Mouse (Mus musculus) hindbrain, embryonic 16.5 days (tissue): Measurements from ENCODE around the gene Actrt3. TPM values are rescaled to one million over a fixed set of nuclear protein-coding genes. Genes with fewer than 3 reads are reported as not detected.

Source experiments
- ATAC-seq: fragments of 200-750 bp; cut with Nextera tagmentation; 2 replicates; pipeline ENCODE4 v1.8.0; 2017; ENCODE audit warnings: moderate TSS enrichment, moderate library complexity
- H3K27ac ChIP-seq: fragments of 300-500 bp; sonication (generic); 2 replicates; pipeline ENCODE4 v1.5.1; 2014; ENCODE audit warnings: low read depth, mild to moderate bottlenecking, control low read depth, low read length, moderate library complexity
- H3K27me3 ChIP-seq: fragments of 300-500 bp; sonication (generic); replicated peaks from 2 replicates; pipeline ENCODE4 v1.6.1; 2014; ENCODE audit warnings: low read length; ENCODE audit not compliant: control insufficient read depth, insufficient read depth
- H3K36me3 ChIP-seq: fragments of 300-500 bp; sonication (generic); 2 replicates; pipeline ENCODE4 v1.6.1; 2014; ENCODE audit warnings: mild to moderate bottlenecking, low read length, moderate library complexity, mixed read lengths; ENCODE audit not compliant: control insufficient read depth, insufficient read depth
- H3K4me1 ChIP-seq: fragments of 300-500 bp; sonication (generic); 2 replicates; pipeline ENCODE4 v1.6.1; 2014; ENCODE audit warnings: low read depth, low read length; ENCODE audit not compliant: control insufficient read depth, insufficient read depth
- H3K4me2 ChIP-seq: fragments of 300-500 bp; sonication (generic); 2 replicates; pipeline ENCODE4 v1.6.1; 2014; ENCODE audit warnings: mild to moderate bottlenecking, low read length, control low read depth, moderate library complexity
- H3K4me3 ChIP-seq: fragments of 300-500 bp; sonication (generic); 2 replicates; pipeline ENCODE4 v1.5.1; 2014; ENCODE audit warnings: mild to moderate bottlenecking, low read length, control low read depth, moderate library complexity
- H3K9ac ChIP-seq: fragments of 300-500 bp; sonication (generic); 2 replicates; pipeline ENCODE4 v1.6.1; 2014; ENCODE audit warnings: low read depth, mild to moderate bottlenecking, control low read depth, low read length, moderate library complexity
- H3K9me3 ChIP-seq: fragments of 300-500 bp; sonication (generic); 2 replicates; pipeline ENCODE4 v1.6.1; 2014; ENCODE audit warnings: mild to moderate bottlenecking, low read length, moderate library complexity; ENCODE audit not compliant: control insufficient read depth
- WGBS: fragments of 180-500 bp; shearing (Covaris S2); extraction: QIAGEN DNeasy Blood & Tissue Kit; methylation state at CpG from one replicate; pipeline ENCODE4 v1.1.7; 2014; 5-methylcytosine and 5-hydroxymethylcytosine counted together
- polyA plus RNA-seq: library from polyadenylated mRNA; unstranded; fragments of >200 nt; fragmentation: Nextera tagmentation; extraction: Ambion mirVana; gene quantifications from 2 replicates; pipeline ENCODE4 v1.2.1, GENCODE M21; 2015

The Actrt3 gene
- polyA plus RNA-seq: 0.90 and 0.98 TPM in 2 replicates

- Histone ChIP-seq H3K9me3 (no peaks in the 10 kb centered on the region), H3K9ac (peak within 1 kb of the TSS; percentile 66), H3K27ac (peak within 1 kb of the TSS; percentile 73), H3K4me2 (peak within 1 kb of the TSS; percentile 72), H3K4me3 (peak within 1 kb of the TSS; percentile 56), H3K4me1 (peaks cover 18% of the 10 kb centered on the region), H3K36me3 (peaks cover 3% of the 10 kb centered on the region; the same call in 1 of the 2 replicates), H3K27me3 (no peaks in the 10 kb centered on the region)
- no peak for ATAC-seq
- WGBS: 1% methylated on average over 32 of the region's 32 CpGs
Measured at GRCm38 (mm10) chr3:30599711-30600545, at the start of gene Actrt3. Actrt3 (minus strand) TSS chr3:30599939.

GRCm38 (mm10) chr3:30648466-30648865, 48.7 kb upstream of the Actrt3 start:
- Histone ChIP-seq H3K4me2 (no peak overlapping the region), H3K4me1 (peaks cover 10% of the 10 kb centered on the region), H3K4me3 (no peak overlapping the region), H3K9ac (no peak overlapping the region), H3K36me3 (no peaks in the 10 kb centered on the region), H3K27me3 (peaks cover 7% of the 10 kb centered on the region), H3K27ac (no peak overlapping the region), H3K9me3 (no peaks in the 10 kb centered on the region)
- no peak for ATAC-seq
- 93% methylated on average over 2 of the region's 2 CpGs for WGBS

GRCm38 (mm10) chr3:30647440-30648090, 47.8 kb upstream of the Actrt3 start, which contains the start of gene Lrrc34:
Lrrc34 (minus strand) TSS chr3:30647869.
- H3K4me3 ChIP-seq: peak within 1 kb of the TSS; percentile 36
- H3K36me3 ChIP-seq: no peaks in the 10 kb centered on the region
- H3K27ac ChIP-seq: no peak within 1 kb of the TSS
- peaks cover 10% of the 10 kb centered on the region for H3K4me1 ChIP-seq
- peak within 1 kb of the TSS; percentile 58 for H3K4me2 ChIP-seq
- H3K9ac ChIP-seq: peak within 1 kb of the TSS; percentile 46
- peaks cover 7% of the 10 kb centered on the region for H3K27me3 ChIP-seq
- peak; percentile 90 for ATAC-seq
- H3K9me3 ChIP-seq: no peaks in the 10 kb centered on the region
- whole genome bisulfite sequencing: 3% methylated on average over 25 of the region's 25 CpGs

GRCm38 (mm10) chr3:30646761-30647160, 47.0 kb upstream of the Actrt3 start:
- Histone ChIP-seq H3K36me3 (no peaks in the 10 kb centered on the region), H3K4me3 (no peak overlapping the region), H3K27me3 (peaks cover 6% of the 10 kb centered on the region), H3K9ac (no peak overlapping the region), H3K27ac (no peak overlapping the region), H3K4me1 (peaks cover 10% of the 10 kb centered on the region), H3K4me2 (no peak overlapping the region), H3K9me3 (no peaks in the 10 kb centered on the region)
- no peak for ATAC-seq
- WGBS: 55% methylated on average over 8 of the region's 8 CpGs

- Histone ChIP-seq H3K4me2 (no peak within 1 kb of the TSS), H3K27ac (no peak within 1 kb of the TSS), H3K27me3 (peaks cover 3% of the 10 kb centered on the region), H3K9ac (no peak within 1 kb of the TSS), H3K4me1 (no peaks in the 10 kb centered on the region; the same call in 1 of the 2 replicates), H3K4me3 (no peak within 1 kb of the TSS), H3K9me3 (no peaks in the 10 kb centered on the region), H3K36me3 (no peaks in the 10 kb centered on the region)
- ATAC-seq: no peak
- WGBS: 67% methylated on average over 2 of the region's 2 CpGs
Measured at GRCm38 (mm10) chr3:30644207-30644606, 44.5 kb upstream of the Actrt3 start, which contains the start of gene Lrriq4. Lrriq4 (plus strand) TSS chr3:30644507.

- H3K4me2 ChIP-seq: no peak overlapping the region
- H3K9ac ChIP-seq: no peak overlapping the region
- no peak overlapping the region for H3K27ac ChIP-seq
- ATAC-seq: no peak
- no peaks in the 10 kb centered on the region for H3K36me3 ChIP-seq
- 82% methylated on average over 4 of the region's 4 CpGs for WGBS
- H3K4me1 ChIP-seq: no peaks in the 10 kb centered on the region
- no peak overlapping the region for H3K4me3 ChIP-seq
- no peaks in the 10 kb centered on the region for H3K9me3 ChIP-seq
- no peaks in the 10 kb centered on the region for H3K27me3 ChIP-seq
Measured at GRCm38 (mm10) chr3:30635629-30636028, 35.9 kb upstream of the Actrt3 start.

- Histone ChIP-seq H3K4me1 (no peaks in the 10 kb centered on the region), H3K9ac (no peak overlapping the region), H3K27ac (no peak overlapping the region), H3K9me3 (no peaks in the 10 kb centered on the region), H3K4me2 (no peak overlapping the region), H3K27me3 (no peaks in the 10 kb centered on the region), H3K36me3 (no peaks in the 10 kb centered on the region), H3K4me3 (no peak overlapping the region)
- no peak for ATAC-seq
- 66% methylated on average over 3 of the region's 3 CpGs for WGBS
Measured at GRCm38 (mm10) chr3:30633681-30634080, 33.9 kb upstream of the Actrt3 start.

- no peak for ATAC-seq
- 89% methylated on average over 8 of the region's 8 CpGs for WGBS
- no peaks in the 10 kb centered on the region for H3K4me1 ChIP-seq
- no peaks in the 10 kb centered on the region for H3K9me3 ChIP-seq
- H3K27ac ChIP-seq: no peak overlapping the region
- no peak overlapping the region for H3K4me2 ChIP-seq
- no peak overlapping the region for H3K9ac ChIP-seq
- peaks cover 17% of the 10 kb centered on the region for H3K36me3 ChIP-seq
- H3K4me3 ChIP-seq: no peak overlapping the region
- no peaks in the 10 kb centered on the region for H3K27me3 ChIP-seq
Measured at GRCm38 (mm10) chr3:30620132-30620531, 20.4 kb upstream of the Actrt3 start.

GRCm38 (mm10) chr3:30610930-30611329, 11.2 kb upstream of the Actrt3 start:
- Histone ChIP-seq H3K9ac (no peak overlapping the region), H3K4me1 (no peaks in the 10 kb centered on the region), H3K36me3 (peaks cover 44% of the 10 kb centered on the region), H3K4me2 (no peak overlapping the region), H3K27me3 (no peaks in the 10 kb centered on the region), H3K9me3 (no peaks in the 10 kb centered on the region), H3K27ac (no peak overlapping the region), H3K4me3 (no peak overlapping the region)
- ATAC-seq: no peak
- WGBS: 94% methylated on average over 4 of the region's 4 CpGs
